Comparison of ENCODE assay signal across 8 mouse cellular contexts in the genomic region with DNA sequence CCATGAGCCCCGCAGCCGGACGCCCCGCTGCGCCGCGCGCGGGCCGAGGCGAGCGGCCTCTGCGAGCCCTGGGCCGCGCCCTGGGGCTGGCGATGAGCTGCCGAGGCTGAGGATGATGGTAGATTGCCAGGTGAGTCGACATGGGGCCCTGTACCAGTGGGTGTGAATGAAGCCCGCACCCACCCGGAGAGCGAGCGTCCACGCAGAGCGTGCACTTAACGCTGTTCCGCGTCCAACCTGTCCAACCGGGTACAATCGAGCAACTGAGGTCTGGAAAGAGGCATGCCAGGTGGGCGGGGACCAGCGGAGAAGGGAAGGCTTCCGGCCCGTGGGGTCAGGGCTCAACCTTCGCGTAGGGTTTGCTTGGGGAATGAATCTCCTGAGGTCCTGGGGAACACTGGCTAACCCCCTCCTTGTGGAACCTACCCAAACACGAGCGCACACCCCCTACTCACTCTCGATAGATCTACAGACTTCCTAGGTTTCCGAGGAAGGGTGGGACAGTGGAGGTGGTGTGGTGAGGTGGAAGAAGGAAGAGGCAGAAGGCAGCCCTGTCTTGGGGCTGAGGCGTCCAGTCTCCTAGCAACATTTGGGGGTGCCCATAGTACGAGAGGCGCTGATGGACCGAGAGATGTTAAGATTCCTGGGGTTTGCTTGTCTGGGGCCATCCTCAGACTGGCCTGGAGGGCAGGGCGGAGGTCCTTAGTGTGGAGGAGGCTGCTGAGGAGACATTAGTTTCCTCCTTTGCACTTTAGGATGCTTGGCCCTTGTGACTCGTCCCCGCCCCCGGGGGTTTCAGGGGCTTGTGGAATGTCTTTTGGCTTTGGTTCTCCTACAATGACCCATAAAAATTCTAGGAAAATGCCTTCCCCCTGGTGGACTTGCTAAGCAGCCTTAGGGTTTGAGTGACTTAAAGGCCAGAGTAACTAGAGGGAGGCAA. TPM values are rescaled to one million over a fixed set of nuclear protein-coding genes. Genes with fewer than 3 reads are reported as not detected.
A peak's percentile ranks its signal among the peaks of the same experiment; 100 is the strongest.
DNase-seq lines count a peak whose midpoint lies in the region; ATAC-seq and TF ChIP-seq lines count a peak whose summit lies in the region.

No protein-coding gene starts in this region.

- 6% methylated on average over 39 of the region's 47 CpGs for WGBS in hindbrain, embryonic 13.5 days
- WGBS in liver, embryonic 14.5 days (ENCODE audit: insufficient replicate concordance) = 6% methylated on average over 47 of the region's 47 CpGs
- 6% methylated on average over 47 of the region's 47 CpGs for WGBS in neural tube, embryonic 12.5 days

- no peaks in the 10 kb centered on the region for H3K9me3 ChIP-seq in hindbrain, embryonic 13.5 days
- no peaks in the 10 kb centered on the region for H3K9me3 ChIP-seq in liver, embryonic 14.5 days (ENCODE audit: control insufficient read depth, low read length)
- H3K9me3 ChIP-seq in neural tube, embryonic 12.5 days = no peaks in the 10 kb centered on the region

- peaks cover 19% of the 10 kb centered on the region for H3K36me3 ChIP-seq in hindbrain, embryonic 13.5 days
- no peaks in the 10 kb centered on the region for H3K36me3 ChIP-seq in liver, embryonic 14.5 days (replicated peaks; ENCODE audit: control insufficient read depth, insufficient read depth, low read depth)
- no peaks in the 10 kb centered on the region for H3K36me3 ChIP-seq in neural tube, embryonic 12.5 days

- H3K27ac ChIP-seq in hindbrain, embryonic 13.5 days = peak overlapping the region; percentile 95
- no peak overlapping the region for H3K27ac ChIP-seq in liver, embryonic 14.5 days
- peak overlapping the region; percentile 50 for H3K27ac ChIP-seq in neural tube, embryonic 12.5 days

- H3K4me2 ChIP-seq in hindbrain, embryonic 13.5 days = peak overlapping the region; percentile 84
- peak overlapping the region; percentile 60 for H3K4me2 ChIP-seq in liver, embryonic 14.5 days (ENCODE audit: low read depth)
- H3K4me2 ChIP-seq in neural tube, embryonic 12.5 days (replicated peaks) = peak overlapping the region; percentile 88

- peaks cover 49% of the 10 kb centered on the region for H3K4me1 ChIP-seq in hindbrain, embryonic 13.5 days (replicated peaks)
- H3K4me1 ChIP-seq in liver, embryonic 14.5 days (replicated peaks; ENCODE audit: control insufficient read depth in 2 of 2, insufficient read depth in 2 of 2, low read length in 1 of 2) = 0 out of 4 replicates have a peak, but pooled peaks cover 0 to 3% of the 10 kb centered on the region in 2 experiments
- peaks cover 51% of the 10 kb centered on the region for H3K4me1 ChIP-seq in neural tube, embryonic 12.5 days

- CTCF ChIA-PET in Patski (lab: Charles Lee) = interaction anchor here (0.7 to 1.3 kb wide), 3 partner anchors 17 to 70 kb away, joined by 3 to 4 read pairs (median 3); a partner anchor contains a TSS

- peak overlapping the region; percentile 88 for H3K4me3 ChIP-seq in hindbrain, embryonic 13.5 days
- H3K4me3 ChIP-seq in liver, embryonic 14.5 days (ENCODE audit: insufficient read depth in 1 of 2, low read depth in 2 of 2, low read length in 2 of 2) = peak overlapping the region; percentile 38 to 51
- H3K4me3 ChIP-seq in neural tube, embryonic 12.5 days = peak overlapping the region; percentile 81

- TF ChIP-seq CTCF in Patski (IDR thresholded peaks at IDR 0.05) = no peak
- TF ChIP-seq CTCF in liver, embryonic 14.5 days (IDR thresholded peaks at IDR 0.05; ENCODE audit: low read depth) = no peak

- DNase-seq in layer of hippocampus, adult 11-12 months (ENCODE audit: low spot score) = peak; percentile 29
- DNase-seq in layer of hippocampus, adult 18-20 months (ENCODE audit: low spot score in 2 of 2) = no peak
- no peak for DNase-seq in Patski (ENCODE audit: low read depth, low spot score)
- DNase-seq in embryo, embryonic 11 days = peak; percentile 59
- no peak for DNase-seq in liver, embryonic 14.5 days (ENCODE audit: low read depth in 3 of 3, low spot score in 3 of 3)
- no peak for DNase-seq in ovary, postnatal 36 days (ENCODE audit: low spot score)

- peak overlapping the region; percentile 99 for H3K9ac ChIP-seq in hindbrain, embryonic 13.5 days
- no peak overlapping the region for H3K9ac ChIP-seq in liver, embryonic 14.5 days (replicated peaks)
- peak overlapping the region; percentile 92 for H3K9ac ChIP-seq in neural tube, embryonic 12.5 days

- ATAC-seq in Patski = peak; percentile 17
- ATAC-seq in hindbrain, embryonic 13.5 days (ENCODE audit: low FRiP score) = peak; percentile 60
- ATAC-seq in liver, embryonic 14.5 days (ENCODE audit: insufficient read depth) = no peak
- ATAC-seq in neural tube, embryonic 12.5 days (ENCODE audit: low FRiP score, low read depth) = peak; percentile 44

- in situ Hi-C loops in Patski (cut with MboI; ENCODE audit: low pct_unique_long_range_greater_than_20kb) = no loop called here

- POLR2A ChIA-PET in Patski (lab: Charles Lee) = interaction anchor here (1.3 kb wide), 1 partner anchor 11 kb away, joined by 3 read pairs; no protein-coding TSS in a partner anchor

- peaks cover 2% of the 10 kb centered on the region for H3K27me3 ChIP-seq in Patski
- 0 out of 2 replicates have a peak, but pooled peaks cover 14% of the 10 kb centered on the region for H3K27me3 ChIP-seq in hindbrain, embryonic 13.5 days
- H3K27me3 ChIP-seq in liver, embryonic 14.5 days (ENCODE audit: control insufficient read depth, insufficient read depth, low read length) = peaks cover 22% of the 10 kb centered on the region
- no peaks in the 10 kb centered on the region for H3K27me3 ChIP-seq in neural tube, embryonic 12.5 days (replicated peaks)

- TF ChIP-seq EP300 in liver, embryonic 14.5 days (IDR thresholded peaks at IDR 0.05; ENCODE audit: low read depth) = no peak

RNA-seq across cellular contexts. Expression of a gene that starts 0.8 kb away (rescaled TPM):
- 100 to 1,000 TPM; 127 to 132 TPM for total RNA-seq in layer of hippocampus, adult 18-20 months (2021)
- 45.5 TPM for polyA plus RNA-seq in Patski (2021)
- polyA plus RNA-seq in hindbrain, embryonic 13.5 days (2015; fragmentation: Nextera tagmentation; extraction: Ambion mirVana) = 78.9 and 87.9 TPM in 2 replicates
- polyA plus RNA-seq in liver, embryonic 14.5 days (2012; rRNA removed) = 2.0 and 2.1 TPM in 2 replicates
- 1.5 and 2.1 TPM in 2 replicates for polyA plus RNA-seq in liver, embryonic 14.5 days (2014; fragmentation: Nextera tagmentation; extraction: Ambion mirVana)
- 99.6 and 111 TPM in 2 replicates for polyA plus RNA-seq in neural tube, embryonic 12.5 days (2016; fragmentation: Nextera tagmentation; extraction: Ambion mirVana)

RNA-seq across cellular contexts. Expression of a gene that starts 7.8 kb away (rescaled TPM):
- total RNA-seq in layer of hippocampus, adult 18-20 months (2021) = 1 to 10 TPM; 1.0 to 1.8 TPM
- polyA plus RNA-seq in Patski (2021) = not detected
- 2.1 and 3.6 TPM in 2 replicates for polyA plus RNA-seq in hindbrain, embryonic 13.5 days (2015; fragmentation: Nextera tagmentation; extraction: Ambion mirVana)
- polyA plus RNA-seq in liver, embryonic 14.5 days (2012; rRNA removed) = not detected in 2 replicates
- polyA plus RNA-seq in liver, embryonic 14.5 days (2014; fragmentation: Nextera tagmentation; extraction: Ambion mirVana) = not detected in 2 replicates
- 2.4 and 3.5 TPM in 2 replicates for polyA plus RNA-seq in neural tube, embryonic 12.5 days (2016; fragmentation: Nextera tagmentation; extraction: Ambion mirVana)

RNA-seq across cellular contexts. Expression of a gene that starts 17.0 kb away (rescaled TPM):
- 1 to 10 TPM; 1.5 to 2.2 TPM for total RNA-seq in layer of hippocampus, adult 18-20 months (2021)
- not detected for polyA plus RNA-seq in Patski (2021)
- 0.52 and 1.0 TPM in 2 replicates for polyA plus RNA-seq in hindbrain, embryonic 13.5 days (2015; fragmentation: Nextera tagmentation; extraction: Ambion mirVana)
- 0.31 and 0.52 TPM in 2 replicates for polyA plus RNA-seq in liver, embryonic 14.5 days (2012; rRNA removed)
- 0.15 and 0.29 TPM in 2 replicates for polyA plus RNA-seq in liver, embryonic 14.5 days (2014; fragmentation: Nextera tagmentation; extraction: Ambion mirVana)
- polyA plus RNA-seq in neural tube, embryonic 12.5 days (2016; fragmentation: Nextera tagmentation; extraction: Ambion mirVana) = 0.80 and 0.81 TPM in 2 replicates

RNA-seq across cellular contexts. Expression of a gene that starts 45.8 kb away (rescaled TPM):
- 10 to 100 TPM; 36.5 to 42.1 TPM for total RNA-seq in layer of hippocampus, adult 18-20 months (2021)
- polyA plus RNA-seq in Patski (2021) = 43.1 TPM
- polyA plus RNA-seq in hindbrain, embryonic 13.5 days (2015; fragmentation: Nextera tagmentation; extraction: Ambion mirVana) = 51.9 and 52.6 TPM in 2 replicates
- 19.8 and 20.2 TPM in 2 replicates for polyA plus RNA-seq in liver, embryonic 14.5 days (2012; rRNA removed)
- polyA plus RNA-seq in liver, embryonic 14.5 days (2014; fragmentation: Nextera tagmentation; extraction: Ambion mirVana) = 21.4 and 24.6 TPM in 2 replicates
- polyA plus RNA-seq in neural tube, embryonic 12.5 days (2016; fragmentation: Nextera tagmentation; extraction: Ambion mirVana) = 54.3 and 56.2 TPM in 2 replicates

RNA-seq across cellular contexts. Expression of a gene that starts 47.6 kb away (rescaled TPM):
- total RNA-seq in layer of hippocampus, adult 18-20 months (2021) = 1 to 10 TPM; 2.7 to 4.5 TPM
- polyA plus RNA-seq in Patski (2021) = 3.0 TPM
- polyA plus RNA-seq in hindbrain, embryonic 13.5 days (2015; fragmentation: Nextera tagmentation; extraction: Ambion mirVana) = 2.4 and 3.1 TPM in 2 replicates
- polyA plus RNA-seq in liver, embryonic 14.5 days (2012; rRNA removed) = not detected in 2 replicates
- 0.24 TPM in 1 of 2 replicates, not detected in the other for polyA plus RNA-seq in liver, embryonic 14.5 days (2014; fragmentation: Nextera tagmentation; extraction: Ambion mirVana)
- polyA plus RNA-seq in neural tube, embryonic 12.5 days (2016; fragmentation: Nextera tagmentation; extraction: Ambion mirVana) = 0.68 and 1.5 TPM in 2 replicates

Comparison
In these comparisons a context has a peak if more than half of its experiments do, and no peak if none do; other contexts are left out.
1. DNase-seq: peak in layer of hippocampus, adult 11-12 months (single experiment) and embryo, embryonic 11 days (single experiment); none in layer of hippocampus, adult 18-20 months (0 of 2), Patski (single experiment), liver, embryonic 14.5 days (0 of 3) and ovary, postnatal 36 days (single experiment).
2. RNA of a gene that starts 0.8 kb away (polyA plus RNA-seq): 99.6 to 111 TPM in neural tube, embryonic 12.5 days, 78.9 to 87.9 TPM in hindbrain, embryonic 13.5 days and 45.5 TPM in Patski (single experiment); 1.5 to 2.1 TPM in liver, embryonic 14.5 days; every median in the first group is over 10 times any median in the second.
3. Peak in every context shown above with its lines, with median percentiles within 50 percentile points of each other: H3K4me2 ChIP-seq and H3K4me3 ChIP-seq.